Mouse (Mus musculus) layer of hippocampus, adult 2 months (tissue): ENCODE results near the gene Apoa2. TPM values are rescaled to one million over a fixed set of nuclear protein-coding genes. Genes with fewer than 3 reads are reported as not detected.

Experiments
- DNase-seq, 2 experiments: peaks; one replicate each; pipeline ENCODE4 v3.0.0; 2022; ENCODE audit warnings: low spot score in 2 of 2
- H3K27ac ChIP-seq: fragments of 200-600 bp; 2 replicates; pipeline ENCODE4 v1.8.1; 2022
- H3K4me3 ChIP-seq: fragments of 200-600 bp; 2 replicates; pipeline ENCODE4 v1.8.1; 2022; ENCODE audit warnings: mild to moderate bottlenecking
- CTCF ChIP-seq: fragments of 200-600 bp; conservative IDR thresholded peaks from 2 replicates; pipeline ENCODE4 v1.8.1; 2022; ENCODE audit warnings: antibody characterized with exemption, mild to moderate bottlenecking, moderate library complexity
- total RNA-seq, 2 experiments: library from RNA; stranded (reverse); gene quantifications; 2 replicates each; pipeline ENCODE4 v1.2.3; 2021

Gene Apoa2
- total RNA-seq, 2 experiments from 2014 or later, result 1.2 to 1.9 TPM

- no peak for DNase-seq
- Histone ChIP-seq H3K27ac (peak overlapping the region; percentile 89), H3K4me3 (peak overlapping the region; percentile 68)
- TF ChIP-seq CTCF, result no peak
Observed at GRCm38 (mm10) chr1:171247916-171248315, 23.1 kb downstream of the Apoa2 start.

- DNase-seq, result no peak
- TF ChIP-seq CTCF, result no peak
- Histone ChIP-seq H3K4me3 (no peak overlapping the region; the same call in 1 of the 2 replicates), H3K27ac (peak overlapping the region; percentile 89)
Observed at GRCm38 (mm10) chr1:171248386-171249226, 23.8 kb downstream of the Apoa2 start.

- DNase-seq, result peak; percentile 41 to 58
- Histone ChIP-seq H3K27ac (peak within 1 kb of the TSS; percentile 66), H3K4me3 (peak within 1 kb of the TSS; percentile 47)
- TF ChIP-seq CTCF, result no peak
Observed at GRCm38 (mm10) chr1:171249913-171250600, 25.2 kb downstream of the Apoa2 start, which contains the start of gene Adamts4. TSS of gene Adamts4 (plus strand) at chr1:171250421.

GRCm38 (mm10) chr1:171250680-171251593 lies 26.1 kb downstream of the Apoa2 start, which contains the start of gene Ndufs2:
TSS of gene Ndufs2 (minus strand) at chr1:171251388.
- no peak for DNase-seq
- Histone ChIP-seq H3K4me3 (peak within 1 kb of the TSS; percentile 47), H3K27ac (peak within 1 kb of the TSS; percentile 66)
- no peak for TF ChIP-seq CTCF

GRCm38 (mm10) chr1:171251594-171252324 lies 26.9 kb downstream of the Apoa2 start:
- peak overlapping the region; percentile 47 for H3K4me3 ChIP-seq
- no peak for TF ChIP-seq CTCF
- peak overlapping the region; percentile 66 for H3K27ac ChIP-seq
- DNase-seq, result no peak

- Histone ChIP-seq H3K27ac (peak overlapping the region; percentile 66), H3K4me3 (peak overlapping the region; percentile 24; the same call in 1 of the 2 replicates)
- DNase-seq, result no peak
- no peak for TF ChIP-seq CTCF
Observed at GRCm38 (mm10) chr1:171252415-171252814, 27.6 kb downstream of the Apoa2 start.

- TF ChIP-seq CTCF, result peak; percentile 26
- no peak for DNase-seq
- Histone ChIP-seq H3K27ac (no peak overlapping the region), H3K4me3 (no peak overlapping the region)
Observed at GRCm38 (mm10) chr1:171256095-171256818, 31.4 kb downstream of the Apoa2 start.

GRCm38 (mm10) chr1:171256937-171257548 lies 32.2 kb downstream of the Apoa2 start:
- Histone ChIP-seq H3K4me3 (no peak overlapping the region), H3K27ac (no peak overlapping the region)
- TF ChIP-seq CTCF, result peak; percentile 95
- peak; percentile 59 to 74 for DNase-seq

- H3K4me3 ChIP-seq, result no peak overlapping the region
- no peak for TF ChIP-seq CTCF
- no peak for DNase-seq
- no peak overlapping the region for H3K27ac ChIP-seq
Observed at GRCm38 (mm10) chr1:171257781-171258180, 32.9 kb downstream of the Apoa2 start.

- Histone ChIP-seq H3K27ac (no peak overlapping the region), H3K4me3 (no peak overlapping the region)
- TF ChIP-seq CTCF, result no peak
- DNase-seq, result no peak
Observed at GRCm38 (mm10) chr1:171258921-171259320, 34.1 kb downstream of the Apoa2 start.

- H3K4me3 ChIP-seq, result no peak overlapping the region
- no peak overlapping the region; the same call in 1 of the 2 replicates for H3K27ac ChIP-seq
- DNase-seq, result no peak
- TF ChIP-seq CTCF, result no peak
Observed at GRCm38 (mm10) chr1:171260316-171260715, 35.5 kb downstream of the Apoa2 start.
